Mouse (Mus musculus): Measurements from ENCODE around the gene Blm. TPM values are rescaled to one million over a fixed set of nuclear protein-coding genes. Genes with fewer than 3 reads are reported as not detected.

The Blm gene
- polyA plus RNA-seq, 1 experiment: not detected

- 58% methylated on average over 5 of the region's 5 CpGs for WGBS
- TF ChIP-seq POLR2A (IDR thresholded peaks at IDR 0.05; ENCODE audit: insufficient read depth, low read depth, low read length) (no peak), CTCF (IDR thresholded peaks at IDR 0.05; ENCODE audit: insufficient read depth, low read depth, low read length) (no peak)
- Histone ChIP-seq H3K4me1 (ENCODE audit: control insufficient read depth, insufficient read depth, low read length) (peaks cover 11% of the 10 kb centered on the region), H3K27ac (ENCODE audit: insufficient read depth, low read depth, low read length) (no peak overlapping the region), H3K4me3 (ENCODE audit: insufficient read depth, low read depth, low read length) (no peak overlapping the region)
Measured at GRCm38 (mm10) chr7:80412781-80413180, 122.1 kb downstream of the Blm start.

GRCm38 (mm10) chr7:80412279-80412678, 122.6 kb downstream of the Blm start:
- no peak for TF ChIP-seq POLR2A (IDR thresholded peaks at IDR 0.05; ENCODE audit: insufficient read depth, low read depth, low read length)
- TF ChIP-seq CTCF (IDR thresholded peaks at IDR 0.05; ENCODE audit: insufficient read depth, low read depth, low read length): no peak
- Histone ChIP-seq H3K4me1 (ENCODE audit: control insufficient read depth, insufficient read depth, low read length) (peaks cover 11% of the 10 kb centered on the region), H3K4me3 (ENCODE audit: insufficient read depth, low read depth, low read length) (no peak overlapping the region), H3K27ac (ENCODE audit: insufficient read depth, low read depth, low read length) (no peak overlapping the region)
- WGBS: 26% methylated on average over 10 of the region's 10 CpGs

GRCm38 (mm10) chr7:80410380-80410779, 124.5 kb downstream of the Blm start:
- H3K27ac ChIP-seq (ENCODE audit: insufficient read depth, low read depth, low read length): no peak overlapping the region
- TF ChIP-seq CTCF (IDR thresholded peaks at IDR 0.05; ENCODE audit: insufficient read depth, low read depth, low read length): no peak
- no peak for TF ChIP-seq POLR2A (IDR thresholded peaks at IDR 0.05; ENCODE audit: insufficient read depth, low read depth, low read length)
- H3K4me1 ChIP-seq (ENCODE audit: control insufficient read depth, insufficient read depth, low read length): peaks cover 11% of the 10 kb centered on the region
- 72% methylated on average over 9 of the region's 9 CpGs for WGBS
- no peak overlapping the region for H3K4me3 ChIP-seq (ENCODE audit: insufficient read depth, low read depth, low read length)

GRCm38 (mm10) chr7:80407712-80408111, 127.2 kb downstream of the Blm start:
- Histone ChIP-seq H3K27ac (ENCODE audit: insufficient read depth, low read depth, low read length) (no peak overlapping the region), H3K4me1 (ENCODE audit: control insufficient read depth, insufficient read depth, low read length) (peaks cover 19% of the 10 kb centered on the region), H3K4me3 (ENCODE audit: insufficient read depth, low read depth, low read length) (no peak overlapping the region)
- 82% methylated on average over 9 of the region's 9 CpGs for WGBS
- no peak for TF ChIP-seq POLR2A (IDR thresholded peaks at IDR 0.05; ENCODE audit: insufficient read depth, low read depth, low read length)
- no peak for TF ChIP-seq CTCF (IDR thresholded peaks at IDR 0.05; ENCODE audit: insufficient read depth, low read depth, low read length)

GRCm38 (mm10) chr7:80406186-80406585, 128.7 kb downstream of the Blm start:
- 93% methylated on average over 3 of the region's 3 CpGs for WGBS
- TF ChIP-seq CTCF (IDR thresholded peaks at IDR 0.05; ENCODE audit: insufficient read depth, low read depth, low read length): no peak
- TF ChIP-seq POLR2A (IDR thresholded peaks at IDR 0.05; ENCODE audit: insufficient read depth, low read depth, low read length): no peak

GRCm38 (mm10) chr7:80405188-80405695, 129.7 kb downstream of the Blm start, which contains the start of gene Furin:
Furin (minus strand) TSS chr7:80405436.
- TF ChIP-seq CTCF (IDR thresholded peaks at IDR 0.05; ENCODE audit: insufficient read depth, low read depth, low read length) (no peak), POLR2A (IDR thresholded peaks at IDR 0.05; ENCODE audit: insufficient read depth, low read depth, low read length) (no peak)
- Histone ChIP-seq H3K4me1 (ENCODE audit: control insufficient read depth, insufficient read depth, low read length) (peaks cover 28% of the 10 kb centered on the region), H3K27ac (ENCODE audit: insufficient read depth, low read depth, low read length) (no peak within 1 kb of the TSS), H3K4me3 (ENCODE audit: insufficient read depth, low read depth, low read length) (no peak within 1 kb of the TSS)
- 80% methylated on average over 9 of the region's 9 CpGs for WGBS

More at GRCm38 (mm10) chr7:80406186-80406585, 128.7 kb downstream of the Blm start:
- Histone ChIP-seq H3K4me1 (ENCODE audit: control insufficient read depth, insufficient read depth, low read length) (peaks cover 21% of the 10 kb centered on the region), H3K4me3 (ENCODE audit: insufficient read depth, low read depth, low read length) (no peak overlapping the region), H3K27ac (ENCODE audit: insufficient read depth, low read depth, low read length) (no peak overlapping the region)

Other genes with a start within 250 kb of the Blm start
- not detected in 2 replicates for gene Prc1, start 240.7 kb downstream of the Blm start, polyA plus RNA-seq (2012; ENCODE audit: insufficient read depth, insufficient read length, low replicate concordance, missing spikeins)
- not detected in 2 replicates for gene Rccd1, start 210.7 kb downstream of the Blm start, polyA plus RNA-seq (2012; ENCODE audit: insufficient read depth, insufficient read length, low replicate concordance, missing spikeins)
- not detected in 2 replicates for gene Unc45a, start 194.1 kb downstream of the Blm start, polyA plus RNA-seq (2012; ENCODE audit: insufficient read depth, insufficient read length, low replicate concordance, missing spikeins)
- gene Hddc3, start 192.0 kb downstream of the Blm start, polyA plus RNA-seq (2012; ENCODE audit: insufficient read depth, insufficient read length, low replicate concordance, missing spikeins): not detected in 2 replicates
- gene Man2a2, start 163.7 kb downstream of the Blm start, polyA plus RNA-seq (2012; ENCODE audit: insufficient read depth, insufficient read length, low replicate concordance, missing spikeins): 117 and 148 TPM in 2 replicates
- not detected in 2 replicates for gene Fes, start 147.2 kb downstream of the Blm start, polyA plus RNA-seq (2012; ENCODE audit: insufficient read depth, insufficient read length, low replicate concordance, missing spikeins)
- gene Furin, start 129.7 kb downstream of the Blm start, polyA plus RNA-seq (2012; ENCODE audit: insufficient read depth, insufficient read length, low replicate concordance, missing spikeins): not detected in 2 replicates
- gene Crtc3, start 153.8 kb upstream of the Blm start, polyA plus RNA-seq (2012; ENCODE audit: insufficient read depth, insufficient read length, low replicate concordance, missing spikeins): not detected in 2 replicates

Data from olfactory bulb, adult 2 months (tissue).